28 mouse cellular contexts compared by ENCODE assay signal in genomic region chr13:113332256-113332655, GRCm38 (mm10). TPM values are rescaled to one million over a fixed set of nuclear protein-coding genes. Genes with fewer than 3 reads are reported as not detected.
DNase-seq lines count a peak whose midpoint lies in the region; ATAC-seq and TF ChIP-seq lines count a peak whose summit lies in the region.
"Had no signal": no experiment of that assay in that cellular context is flagged by ENCODE, and none has a peak within 500 bp of the region (broad histone marks: within the 10 kb centered on the region; RNA-seq: fewer than 3 reads in every experiment).

No protein-coding gene starts in this region.

- no peak overlapping the region for H3K4me2 ChIP-seq in kidney, postnatal 0 days (ENCODE audit: low read length)
- H3K4me2 ChIP-seq in embryonic facial prominence, embryonic 13.5 days = no peak overlapping the region
- 0 out of 2 replicates have a peak overlapping the region, but pooled peaks have one; percentile 24 for H3K4me2 ChIP-seq in limb, embryonic 13.5 days (replicated peaks)
- H3K4me2 ChIP-seq: heart, embryonic 13.5 days; hindbrain, embryonic 14.5 days; liver, embryonic 13.5 days; lung, embryonic 15.5 days; midbrain, embryonic 13.5 days had no signal

- ATAC-seq in kidney, postnatal 0 days (replicated peaks; ENCODE audit: low FRiP score, low read depth) = no peak; the same call in 1 of the 2 replicates
- no peak for ATAC-seq in embryonic facial prominence, embryonic 13.5 days (ENCODE audit: insufficient number of reproducible peaks, insufficient read depth, low FRiP score, low TSS enrichment, low read depth)
- no peak for ATAC-seq in limb, embryonic 13.5 days (ENCODE audit: low FRiP score, low read depth)
- ATAC-seq: activated CD4-positive, CD25-positive, alpha-beta regulatory T cell, adult 4 months; inflammation-experienced regulatory T-cells, adult 6 months; midbrain, embryonic 13.5 days had no signal

- 20% methylated on average over 7 of the region's 7 CpGs for WGBS in kidney, postnatal 0 days
- WGBS in embryonic facial prominence, embryonic 10.5 days = 51% methylated on average over 7 of the region's 7 CpGs
- 24% methylated on average over 7 of the region's 7 CpGs for WGBS in embryonic facial prominence, embryonic 13.5 days
- 14% methylated on average over 7 of the region's 7 CpGs for WGBS in limb, embryonic 13.5 days

- no peaks in the 10 kb centered on the region for H3K4me1 ChIP-seq in kidney, postnatal 0 days (replicated peaks; ENCODE audit: insufficient read depth, low read length)
- peaks cover 28% of the 10 kb centered on the region for H3K4me1 ChIP-seq in embryonic facial prominence, embryonic 10.5 days
- peaks cover 16% of the 10 kb centered on the region for H3K4me1 ChIP-seq in embryonic facial prominence, embryonic 13.5 days
- peaks cover 16% of the 10 kb centered on the region for H3K4me1 ChIP-seq in limb, embryonic 13.5 days
- H3K4me1 ChIP-seq: lung, embryonic 15.5 days; midbrain, embryonic 13.5 days had no signal

- H3K27me3 ChIP-seq in kidney, postnatal 0 days (ENCODE audit: insufficient read depth, low read length) = no peaks in the 10 kb centered on the region
- H3K27me3 ChIP-seq in embryonic facial prominence, embryonic 10.5 days (replicated peaks; ENCODE audit: low read depth, poor library complexity, severe bottlenecking) = no peaks in the 10 kb centered on the region
- H3K27me3 ChIP-seq in embryonic facial prominence, embryonic 13.5 days = no peaks in the 10 kb centered on the region
- no peaks in the 10 kb centered on the region for H3K27me3 ChIP-seq in limb, embryonic 13.5 days
- H3K27me3 ChIP-seq: heart, embryonic 13.5 days; liver, embryonic 13.5 days; lung, embryonic 15.5 days; midbrain, embryonic 13.5 days had no signal

- no peak overlapping the region for H3K4me3 ChIP-seq in kidney, postnatal 0 days (replicated peaks; ENCODE audit: low read depth, low read length)
- no peak overlapping the region for H3K4me3 ChIP-seq in embryonic facial prominence, embryonic 10.5 days
- no peak overlapping the region for H3K4me3 ChIP-seq in embryonic facial prominence, embryonic 13.5 days
- no peak overlapping the region for H3K4me3 ChIP-seq in limb, embryonic 13.5 days
- H3K4me3 ChIP-seq: heart, adult 2 months; heart, embryonic 13.5 days; liver, embryonic 13.5 days; lung, embryonic 15.5 days; midbrain, embryonic 13.5 days had no signal

- H3K27ac ChIP-seq in kidney, postnatal 0 days = peak overlapping the region; percentile 48; the same call in 1 of the 2 replicates
- H3K27ac ChIP-seq in embryonic facial prominence, embryonic 10.5 days (replicated peaks) = peak overlapping the region; percentile 32
- H3K27ac ChIP-seq in embryonic facial prominence, embryonic 13.5 days = no peak overlapping the region
- peak overlapping the region; percentile 23; the same call in 1 of the 2 replicates for H3K27ac ChIP-seq in limb, embryonic 13.5 days
- H3K27ac ChIP-seq: heart, adult 2 months; heart, embryonic 13.5 days; hindbrain, embryonic 14.5 days; liver, embryonic 13.5 days; lung, embryonic 15.5 days; macrophage; midbrain, embryonic 13.5 days; stomach, postnatal 0 days had no signal

- TF ChIP-seq CTCF in kidney, postnatal 0 days (IDR thresholded peaks at IDR 0.05; ENCODE audit: low read depth) = no peak

- H3K36me3 ChIP-seq in kidney, postnatal 0 days (ENCODE audit: insufficient read depth, low read length) = no peaks in the 10 kb centered on the region
- peaks cover 11% of the 10 kb centered on the region; the same call in 1 of the 2 replicates for H3K36me3 ChIP-seq in embryonic facial prominence, embryonic 10.5 days (replicated peaks)
- H3K36me3 ChIP-seq in embryonic facial prominence, embryonic 13.5 days = peaks cover 28% of the 10 kb centered on the region
- peaks cover 23% of the 10 kb centered on the region for H3K36me3 ChIP-seq in limb, embryonic 13.5 days
- H3K36me3 ChIP-seq: liver, embryonic 13.5 days; lung, embryonic 15.5 days; midbrain, embryonic 13.5 days had no signal

- H3K9ac ChIP-seq in kidney, postnatal 0 days (ENCODE audit: low read depth, low read length) = no peak overlapping the region
- peak overlapping the region; percentile 49; the same call in 1 of the 2 replicates for H3K9ac ChIP-seq in embryonic facial prominence, embryonic 13.5 days
- no peak overlapping the region for H3K9ac ChIP-seq in limb, embryonic 13.5 days
- H3K9ac ChIP-seq: heart, embryonic 13.5 days; hindbrain, embryonic 14.5 days; liver, embryonic 13.5 days; lung, embryonic 15.5 days; midbrain, embryonic 13.5 days had no signal

- no peaks in the 10 kb centered on the region for H3K9me3 ChIP-seq in kidney, postnatal 0 days (replicated peaks; ENCODE audit: low read length)
- peaks cover 10% of the 10 kb centered on the region; the same call in 1 of the 2 replicates for H3K9me3 ChIP-seq in embryonic facial prominence, embryonic 10.5 days
- no peaks in the 10 kb centered on the region for H3K9me3 ChIP-seq in embryonic facial prominence, embryonic 13.5 days
- 0 out of 2 replicates have a peak, but pooled peaks cover 8% of the 10 kb centered on the region for H3K9me3 ChIP-seq in limb, embryonic 13.5 days
- H3K9me3 ChIP-seq: liver, embryonic 13.5 days; lung, embryonic 15.5 days; midbrain, embryonic 13.5 days had no signal

- peak; percentile 68 for DNase-seq in kidney, postnatal 0 days (ENCODE audit: low spot score)
- no peak for DNase-seq in kidney, postnatal 25 days
- peak; percentile 43 for DNase-seq in embryonic facial prominence, embryonic 10.5 days (ENCODE audit: low spot score)
- DNase-seq in lung, postnatal 36 days = no peak
- DNase-seq in adrenal gland, postnatal 36 days = no peak
- DNase-seq: adrenal gland, adult 8-10 months; cerebellum, adult 18-20 months; cerebellum, postnatal 25 days; embryo, embryonic 11 days; gastrocnemius, postnatal 36 days; heart, adult 2 months; kidney, adult 9 months; liver, embryonic 13.5 days; thymus, adult 2 months; thymus, postnatal 4 days had no signal

RNA-seq across cellular contexts. Expression of gene BC067074, which starts 39.3 kb away (rescaled TPM):
- polyA plus RNA-seq in kidney, postnatal 0 days (2015; fragmentation: Nextera tagmentation; extraction: Ambion mirVana) = 4.6 and 4.8 TPM in 2 replicates
- 3.0 and 3.3 TPM in 2 replicates for polyA plus RNA-seq in embryonic facial prominence, embryonic 10.5 days (2016; fragmentation: Nextera tagmentation; extraction: Ambion mirVana)
- polyA plus RNA-seq in embryonic facial prominence, embryonic 13.5 days (2015; fragmentation: Nextera tagmentation; extraction: Ambion mirVana) = 7.6 and 7.7 TPM in 2 replicates
- 9.5 and 10.2 TPM in 2 replicates for polyA plus RNA-seq in limb, embryonic 13.5 days (2015; fragmentation: Nextera tagmentation; extraction: Ambion mirVana)
- 1 to 10 TPM in 1 of 2 experiments, under 1 TPM in 1; 0.73 to 1.3 TPM for total RNA-seq in adrenal gland, postnatal 36 days (2021)
- total RNA-seq: MEL; monocyte, adult 5-6 weeks; neutrophil, adult 5-6 weeks had no signal
- polyA plus RNA-seq: activated CD4-positive, CD25-positive, alpha-beta regulatory T cell, adult 4 months; inflammation-experienced regulatory T-cells, adult 6 months; macrophage had no signal

Comparison
In these comparisons a context has a peak if more than half of its experiments do, and no peak if none do; other contexts are left out.
1. DNase-seq: peak in kidney, postnatal 0 days (single experiment) and embryonic facial prominence, embryonic 10.5 days (single experiment); none in kidney, postnatal 25 days (0 of 2), lung, postnatal 36 days (single experiment) and adrenal gland, postnatal 36 days (0 of 2).